Mouse (Mus musculus): ENCODE data around the gene Cul9.

Cul9 gene

GRCm38 (mm10) chr17:46545813-46546564 is at the start of gene Cul9:
Gene Cul9 (minus strand): TSS chr17:46546388.
- in situ Hi-C loops (cut with MboI, MseI) = no loop called here

GRCm38 (mm10) chr17:46595336-46595735 is 49.1 kb upstream of the Cul9 start:
- in situ Hi-C loops (cut with MboI, MseI) = no loop called here

GRCm38 (mm10) chr17:46594606-46595005 is 48.4 kb upstream of the Cul9 start:
- in situ Hi-C loops (cut with MboI, MseI) = no loop called here

- in situ Hi-C loops (cut with MboI, MseI) = no loop called here
Observed at GRCm38 (mm10) chr17:46593124-46593523, 46.9 kb upstream of the Cul9 start.

GRCm38 (mm10) chr17:46591406-46591805 is 45.2 kb upstream of the Cul9 start:
- in situ Hi-C loops (cut with MboI, MseI) = no loop called here

GRCm38 (mm10) chr17:46590439-46590838 is 44.3 kb upstream of the Cul9 start:
- in situ Hi-C loops (cut with MboI, MseI) = no loop called here

- in situ Hi-C loops (cut with MboI, MseI) = no loop called here
Observed at GRCm38 (mm10) chr17:46589635-46590314, 43.6 kb upstream of the Cul9 start.

- in situ Hi-C loops (cut with MboI, MseI) = no loop called here
Observed at GRCm38 (mm10) chr17:46588913-46589312, 42.7 kb upstream of the Cul9 start.

- in situ Hi-C loops (cut with MboI, MseI) = no loop called here
Observed at GRCm38 (mm10) chr17:46588173-46588572, 42.0 kb upstream of the Cul9 start.

GRCm38 (mm10) chr17:46586327-46586726 is 40.1 kb upstream of the Cul9 start:
- in situ Hi-C loops (cut with MboI, MseI) = no loop called here

- in situ Hi-C loops (cut with MboI, MseI) = no loop called here
Observed at GRCm38 (mm10) chr17:46578650-46579049, 32.5 kb upstream of the Cul9 start.

- in situ Hi-C loops (cut with MboI, MseI) = no loop called here
Observed at GRCm38 (mm10) chr17:46576070-46576469, 29.9 kb upstream of the Cul9 start.

- in situ Hi-C loops (cut with MboI, MseI) = no loop called here
Observed at GRCm38 (mm10) chr17:46574535-46574934, 28.3 kb upstream of the Cul9 start.

- in situ Hi-C loops (cut with MboI, MseI) = no loop called here
Observed at GRCm38 (mm10) chr17:46571005-46571404, 24.8 kb upstream of the Cul9 start.

GRCm38 (mm10) chr17:46559146-46559545 is 13.0 kb upstream of the Cul9 start:
- in situ Hi-C loops (cut with MboI, MseI) = loop anchor here in 1 of 2 experiments (10.0 kb wide), 1 partner anchor 446 kb away; no protein-coding TSS in a partner anchor

- in situ Hi-C loops (cut with MboI, MseI) = loop anchor here in 1 of 2 experiments (10.0 kb wide), 1 partner anchor 447 kb away; no protein-coding TSS in a partner anchor
Observed at GRCm38 (mm10) chr17:46558151-46558550, 12.0 kb upstream of the Cul9 start.

GRCm38 (mm10) chr17:46557321-46557720 is 11.1 kb upstream of the Cul9 start:
- in situ Hi-C loops (cut with MboI, MseI) = loop anchor here in 1 of 2 experiments (10.0 kb wide), 1 partner anchor 447 kb away; no protein-coding TSS in a partner anchor

GRCm38 (mm10) chr17:46556584-46556945 is 10.4 kb upstream of the Cul9 start:
- in situ Hi-C loops (cut with MboI, MseI) = loop anchor here in 1 of 2 experiments (10.0 kb wide), 1 partner anchor 448 kb away; no protein-coding TSS in a partner anchor

- in situ Hi-C loops (cut with MboI, MseI) = loop anchor here in 1 of 2 experiments (10.0 kb wide), 1 partner anchor 449 kb away; no protein-coding TSS in a partner anchor
Observed at GRCm38 (mm10) chr17:46555673-46556583, 9.7 kb upstream of the Cul9 start, which contains the start of gene Srf. Gene Srf (minus strand): TSS chr17:46556175.

GRCm38 (mm10) chr17:46554977-46555672 is 8.9 kb upstream of the Cul9 start:
- in situ Hi-C loops (cut with MboI, MseI) = loop anchor here in 1 of 2 experiments (10.0 kb wide), 1 partner anchor 450 kb away; no protein-coding TSS in a partner anchor

GRCm38 (mm10) chr17:46554646-46554976 is 8.4 kb upstream of the Cul9 start:
- in situ Hi-C loops (cut with MboI, MseI) = loop anchor here in 1 of 2 experiments (10.0 kb wide), 1 partner anchor 450 kb away; no protein-coding TSS in a partner anchor

All from T-helper 17 cell (primary cell).